Mouse (Mus musculus): ENCODE measurements around the gene Ttc23.

The Ttc23 gene

DNA sequence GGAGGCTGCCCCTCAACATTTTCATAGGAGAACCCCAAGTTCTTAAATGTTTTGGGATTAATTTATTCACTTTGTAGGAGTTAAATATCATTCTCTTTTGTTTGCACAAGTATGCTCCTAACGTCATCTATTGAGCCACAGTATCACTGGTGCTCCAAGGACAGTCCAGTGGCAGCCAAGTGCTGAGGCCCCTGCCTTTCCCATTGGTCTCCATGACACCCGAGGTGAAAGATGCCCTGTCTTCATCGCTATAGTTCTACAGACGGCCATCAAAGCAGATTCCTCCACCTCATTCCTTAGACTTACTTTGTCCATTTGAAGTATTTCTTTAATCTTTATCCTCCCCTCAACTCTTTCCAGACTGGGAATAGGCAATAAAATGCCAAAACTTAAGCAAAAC is 77.3 kb downstream of the Ttc23 start:
- Histone ChIP-seq H3K4me3 (replicated peaks; ENCODE audit: low read length) (no peak overlapping the region), H3K27me3 (ENCODE audit: insufficient read depth, low read length) (no peaks in the 10 kb centered on the region)

GRCm38 (mm10) chr7:67725016-67725415 is 77.8 kb downstream of the Ttc23 start:
- H3K4me3 ChIP-seq (replicated peaks; ENCODE audit: low read length): no peak overlapping the region
- no peaks in the 10 kb centered on the region for H3K27me3 ChIP-seq (ENCODE audit: insufficient read depth, low read length)
- no peaks in the 10 kb centered on the region for H3K36me3 ChIP-seq (ENCODE audit: insufficient read depth, low read length)
- H3K9me3 ChIP-seq (ENCODE audit: low read length): peaks cover 4% of the 10 kb centered on the region; the same call in 1 of the 2 replicates
- H3K4me1 ChIP-seq (replicated peaks; ENCODE audit: low read depth, low read length): peaks cover 12% of the 10 kb centered on the region
- no peak for TF ChIP-seq CTCF (conservative IDR thresholded peaks at IDR 0.05; ENCODE audit: low read length)
- no peak for TF ChIP-seq POU5F1 (IDR thresholded peaks at IDR 0.05; ENCODE audit: borderline replicate concordance, low read length)
- TF ChIP-seq NANOG (IDR thresholded peaks at IDR 0.05; ENCODE audit: borderline replicate concordance, low read length): no peak

More for the DNA sequence above, 77.3 kb downstream of the Ttc23 start:
- no peaks in the 10 kb centered on the region for H3K36me3 ChIP-seq (ENCODE audit: insufficient read depth, low read length)
- no peak for TF ChIP-seq NANOG (IDR thresholded peaks at IDR 0.05; ENCODE audit: borderline replicate concordance, low read length)
- no peak for TF ChIP-seq CTCF (conservative IDR thresholded peaks at IDR 0.05; ENCODE audit: low read length)
- no peak for TF ChIP-seq POU5F1 (IDR thresholded peaks at IDR 0.05; ENCODE audit: borderline replicate concordance, low read length)
- H3K9me3 ChIP-seq (ENCODE audit: low read length): peaks cover 4% of the 10 kb centered on the region; the same call in 1 of the 2 replicates
- peaks cover 12% of the 10 kb centered on the region for H3K4me1 ChIP-seq (replicated peaks; ENCODE audit: low read depth, low read length)

DNA sequence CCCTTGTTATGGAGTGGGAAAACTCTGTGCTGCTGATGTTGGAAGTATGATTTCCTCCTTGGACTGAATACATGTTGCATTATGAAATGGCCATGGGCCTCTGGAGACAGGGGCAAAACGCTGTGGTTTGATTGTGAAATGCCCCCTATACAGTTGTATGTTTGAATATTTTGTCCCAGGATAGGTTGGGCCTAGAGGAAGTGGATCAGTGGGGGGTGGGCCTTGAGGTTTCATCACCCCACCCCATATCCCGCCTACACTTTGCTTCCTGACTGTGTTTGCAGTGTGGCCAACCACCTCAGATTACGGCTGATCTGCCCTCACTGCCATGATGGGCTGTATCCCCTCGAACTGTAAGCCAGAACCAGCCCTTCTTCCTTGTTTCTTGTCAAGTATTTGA is 81.0 kb downstream of the Ttc23 start:
- no peaks in the 10 kb centered on the region for H3K27me3 ChIP-seq (ENCODE audit: insufficient read depth, low read length)
- H3K9me3 ChIP-seq (ENCODE audit: low read length): peaks cover 4% of the 10 kb centered on the region; the same call in 1 of the 2 replicates
- H3K4me3 ChIP-seq (replicated peaks; ENCODE audit: low read length): no peak overlapping the region
- no peaks in the 10 kb centered on the region for H3K36me3 ChIP-seq (ENCODE audit: insufficient read depth, low read length)
- H3K4me1 ChIP-seq (replicated peaks; ENCODE audit: low read depth, low read length): no peaks in the 10 kb centered on the region
- TF ChIP-seq POU5F1 (IDR thresholded peaks at IDR 0.05; ENCODE audit: borderline replicate concordance, low read length) (no peak), NANOG (IDR thresholded peaks at IDR 0.05; ENCODE audit: borderline replicate concordance, low read length) (no peak), CTCF (conservative IDR thresholded peaks at IDR 0.05; ENCODE audit: low read length) (no peak)

DNA sequence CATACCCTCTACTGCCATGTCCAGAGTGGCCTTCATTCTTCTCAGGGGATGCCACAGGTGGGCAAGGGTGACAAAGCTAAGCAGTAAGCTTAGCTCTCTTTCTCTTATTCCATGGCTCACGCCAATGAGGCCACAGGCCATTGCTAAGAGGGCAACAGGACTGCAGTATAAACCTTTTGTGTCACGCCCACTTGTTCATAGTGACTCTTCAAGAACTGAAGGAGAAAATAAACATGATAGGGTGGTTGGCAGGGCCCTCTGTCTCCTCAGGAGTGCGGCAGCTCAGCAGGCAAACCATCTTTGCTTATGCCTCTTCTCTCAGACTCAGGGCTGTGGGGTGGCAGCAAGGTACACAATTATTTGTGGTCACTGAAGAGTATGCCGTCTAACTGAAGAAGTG is 81.6 kb downstream of the Ttc23 start:
- H3K4me1 ChIP-seq (replicated peaks; ENCODE audit: low read depth, low read length): no peaks in the 10 kb centered on the region
- no peaks in the 10 kb centered on the region for H3K36me3 ChIP-seq (ENCODE audit: insufficient read depth, low read length)
- TF ChIP-seq CTCF (conservative IDR thresholded peaks at IDR 0.05; ENCODE audit: low read length): no peak
- TF ChIP-seq POU5F1 (IDR thresholded peaks at IDR 0.05; ENCODE audit: borderline replicate concordance, low read length): no peak
- no peak for TF ChIP-seq NANOG (IDR thresholded peaks at IDR 0.05; ENCODE audit: borderline replicate concordance, low read length)
- H3K9me3 ChIP-seq (ENCODE audit: low read length): peaks cover 4% of the 10 kb centered on the region; the same call in 1 of the 2 replicates
- no peaks in the 10 kb centered on the region for H3K27me3 ChIP-seq (ENCODE audit: insufficient read depth, low read length)
- no peak overlapping the region for H3K4me3 ChIP-seq (replicated peaks; ENCODE audit: low read length)

- TF ChIP-seq NANOG (IDR thresholded peaks at IDR 0.05; ENCODE audit: borderline replicate concordance, low read length) (no peak), POU5F1 (IDR thresholded peaks at IDR 0.05; ENCODE audit: borderline replicate concordance, low read length) (no peak), CTCF (conservative IDR thresholded peaks at IDR 0.05; ENCODE audit: low read length) (no peak)
These were observed 83.4 kb downstream of the Ttc23 start for GRCm38 (mm10) chr7:67730431-67731110.

DNA sequence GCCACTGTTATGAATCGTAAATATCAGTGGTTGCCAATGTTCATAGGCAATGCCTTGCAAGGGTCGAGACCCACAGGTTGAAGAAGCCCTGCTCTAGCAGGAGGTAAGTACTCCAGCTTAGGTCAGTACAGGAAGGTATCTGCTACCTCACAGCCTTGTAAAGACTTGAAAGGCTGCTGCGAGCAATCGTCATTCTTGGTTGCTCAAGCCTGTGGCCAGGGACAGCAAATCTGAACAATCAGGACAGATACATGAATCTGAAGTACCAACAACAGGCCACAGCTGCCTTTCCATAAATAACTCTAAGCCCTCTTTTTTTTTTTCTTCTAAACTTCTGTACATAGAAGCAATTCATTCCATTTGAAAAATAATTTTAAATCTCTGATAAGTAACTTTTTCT is 85.1 kb downstream of the Ttc23 start:
- no peak for TF ChIP-seq POU5F1 (IDR thresholded peaks at IDR 0.05; ENCODE audit: borderline replicate concordance, low read length)
- TF ChIP-seq NANOG (IDR thresholded peaks at IDR 0.05; ENCODE audit: borderline replicate concordance, low read length): no peak
- TF ChIP-seq CTCF (conservative IDR thresholded peaks at IDR 0.05; ENCODE audit: low read length): no peak
- Histone ChIP-seq H3K9me3 (ENCODE audit: low read length) (peaks cover 4% of the 10 kb centered on the region; the same call in 1 of the 2 replicates), H3K36me3 (ENCODE audit: insufficient read depth, low read length) (no peaks in the 10 kb centered on the region), H3K4me1 (replicated peaks; ENCODE audit: low read depth, low read length) (no peaks in the 10 kb centered on the region), H3K4me3 (replicated peaks; ENCODE audit: low read length) (no peak overlapping the region), H3K27me3 (ENCODE audit: insufficient read depth, low read length) (peaks cover 18% of the 10 kb centered on the region)

More at GRCm38 (mm10) chr7:67730431-67731110, 83.4 kb downstream of the Ttc23 start:
- Histone ChIP-seq H3K27me3 (ENCODE audit: insufficient read depth, low read length) (peaks cover 10% of the 10 kb centered on the region), H3K9me3 (ENCODE audit: low read length) (peaks cover 4% of the 10 kb centered on the region; the same call in 1 of the 2 replicates), H3K4me1 (replicated peaks; ENCODE audit: low read depth, low read length) (no peaks in the 10 kb centered on the region), H3K4me3 (replicated peaks; ENCODE audit: low read length) (no peak overlapping the region), H3K36me3 (ENCODE audit: insufficient read depth, low read length) (no peaks in the 10 kb centered on the region)

- H3K4me3 ChIP-seq (replicated peaks; ENCODE audit: low read length): no peak overlapping the region
- H3K4me1 ChIP-seq (replicated peaks; ENCODE audit: low read depth, low read length): 0 out of 2 replicates have a peak, but pooled peaks cover 12% of the 10 kb centered on the region
- H3K36me3 ChIP-seq (ENCODE audit: insufficient read depth, low read length): no peaks in the 10 kb centered on the region
- H3K27me3 ChIP-seq (ENCODE audit: insufficient read depth, low read length): peaks cover 14% of the 10 kb centered on the region; the same call in 1 of the 2 replicates
- TF ChIP-seq CTCF (conservative IDR thresholded peaks at IDR 0.05; ENCODE audit: low read length) (no peak), POU5F1 (IDR thresholded peaks at IDR 0.05; ENCODE audit: borderline replicate concordance, low read length) (no peak), NANOG (IDR thresholded peaks at IDR 0.05; ENCODE audit: borderline replicate concordance, low read length) (no peak)
- peaks cover 3% of the 10 kb centered on the region for H3K9me3 ChIP-seq (ENCODE audit: low read length)
These were observed 93.2 kb downstream of the Ttc23 start for GRCm38 (mm10) chr7:67740382-67740781.

DNA sequence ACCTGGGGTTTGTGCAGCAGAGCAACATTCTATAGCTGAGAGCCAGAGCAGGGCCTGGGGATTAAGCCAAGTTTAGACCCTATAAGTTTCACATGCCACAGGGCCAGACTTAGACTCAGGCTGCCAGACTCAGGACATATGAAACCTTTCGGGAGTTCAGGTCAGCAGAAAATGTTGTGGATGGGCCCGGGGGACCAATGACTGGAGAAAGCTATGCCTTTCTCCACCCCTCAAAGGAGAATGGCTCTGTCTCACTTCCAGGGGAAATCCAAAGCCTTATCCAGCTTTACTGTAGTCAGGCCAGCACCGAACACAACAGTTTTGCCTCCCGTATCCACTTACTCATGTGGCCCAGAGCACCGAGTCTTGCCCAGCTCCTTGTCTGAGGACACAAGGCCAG is 93.6 kb downstream of the Ttc23 start:
- H3K4me3 ChIP-seq (replicated peaks; ENCODE audit: low read length): no peak overlapping the region
- H3K36me3 ChIP-seq (ENCODE audit: insufficient read depth, low read length): no peaks in the 10 kb centered on the region
- H3K27me3 ChIP-seq (ENCODE audit: insufficient read depth, low read length): peaks cover 10% of the 10 kb centered on the region; the same call in 1 of the 2 replicates
- 0 out of 2 replicates have a peak, but pooled peaks cover 12% of the 10 kb centered on the region for H3K4me1 ChIP-seq (replicated peaks; ENCODE audit: low read depth, low read length)
- peaks cover 3% of the 10 kb centered on the region for H3K9me3 ChIP-seq (ENCODE audit: low read length)
- no peak for TF ChIP-seq NANOG (IDR thresholded peaks at IDR 0.05; ENCODE audit: borderline replicate concordance, low read length)
- TF ChIP-seq POU5F1 (IDR thresholded peaks at IDR 0.05; ENCODE audit: borderline replicate concordance, low read length): no peak
- no peak for TF ChIP-seq CTCF (conservative IDR thresholded peaks at IDR 0.05; ENCODE audit: low read length)
